Comparison of ENCODE assay signal across 12 mouse cellular contexts in genomic region chr7:49843304-49843933, GRCm38 (mm10).
DNase-seq lines count a peak whose midpoint lies in the region; ATAC-seq and TF ChIP-seq lines count a peak whose summit lies in the region.
"Had no signal": no experiment of that assay in that cellular context is flagged by ENCODE, and none has a peak within 500 bp of the region (broad histone marks: within the 10 kb centered on the region; RNA-seq: fewer than 3 reads in every experiment).

No protein-coding gene starts in this region.

- DNase-seq in heart, adult 9 months (ENCODE audit: low spot score in 2 of 2) = no peak
- no peak for DNase-seq in midbrain, embryonic 10.5 days (ENCODE audit: low spot score)
- DNase-seq in hindbrain, postnatal 0 days (ENCODE audit: low spot score) = no peak
- no peak for DNase-seq in spleen, adult 18-20 months
- no peak for DNase-seq in cerebellum, postnatal 4 days (ENCODE audit: low spot score in 2 of 2)
- DNase-seq: adrenal gland, adult 8-10 months; gastrocnemius, adult 2 months; kidney, adult 2 months had no signal

- H3K27me3 ChIP-seq in heart, embryonic 13.5 days (replicated peaks) = no peaks in the 10 kb centered on the region
- peaks cover 11% of the 10 kb centered on the region; the same call in 1 of the 2 replicates for H3K27me3 ChIP-seq in midbrain, embryonic 12.5 days
- H3K27me3 ChIP-seq in midbrain, embryonic 10.5 days (ENCODE audit: low read depth, poor library complexity, severe bottlenecking) = no peaks in the 10 kb centered on the region
- H3K27me3 ChIP-seq in hindbrain, postnatal 0 days (ENCODE audit: insufficient read depth, low read length) = no peaks in the 10 kb centered on the region
- H3K27me3 ChIP-seq in neural tube, embryonic 14.5 days (ENCODE audit: control insufficient read depth, insufficient read depth, low read length) = no peaks in the 10 kb centered on the region
- H3K27me3 ChIP-seq: stomach, embryonic 15.5 days had no signal

- ATAC-seq in heart, embryonic 13.5 days (ENCODE audit: extremely low read depth, insufficient number of reproducible peaks, low FRiP score, low TSS enrichment) = no peak
- peak; percentile 48 for ATAC-seq in midbrain, embryonic 12.5 days (ENCODE audit: low FRiP score, low read depth)
- ATAC-seq in hindbrain, postnatal 0 days = peak; percentile 27; the same call in 1 of the 2 replicates
- ATAC-seq in neural tube, embryonic 14.5 days (ENCODE audit: low read depth) = peak; percentile 25; the same call in 1 of the 2 replicates

- peaks cover 38% of the 10 kb centered on the region for H3K4me1 ChIP-seq in heart, embryonic 13.5 days
- H3K4me1 ChIP-seq in midbrain, embryonic 12.5 days = peaks cover 13% of the 10 kb centered on the region
- peaks cover 16% of the 10 kb centered on the region for H3K4me1 ChIP-seq in midbrain, embryonic 10.5 days
- H3K4me1 ChIP-seq in hindbrain, postnatal 0 days (ENCODE audit: insufficient read depth, low read length) = 0 out of 2 replicates have a peak, but pooled peaks cover 5% of the 10 kb centered on the region
- H3K4me1 ChIP-seq in neural tube, embryonic 14.5 days (ENCODE audit: control insufficient read depth, insufficient read depth, low read length) = peaks cover 15% of the 10 kb centered on the region

- no peak overlapping the region for H3K4me2 ChIP-seq in heart, embryonic 13.5 days
- H3K4me2 ChIP-seq in midbrain, embryonic 12.5 days (replicated peaks) = no peak overlapping the region; the same call in 1 of the 2 replicates
- H3K4me2 ChIP-seq in hindbrain, postnatal 0 days (ENCODE audit: low read depth, low read length) = 0 out of 2 replicates have a peak overlapping the region, but pooled peaks have one; percentile 46
- H3K4me2 ChIP-seq in neural tube, embryonic 14.5 days (ENCODE audit: low read depth, low read length) = peak overlapping the region; percentile 27; the same call in 1 of the 2 replicates
- H3K4me2 ChIP-seq: stomach, embryonic 15.5 days had no signal

- no peaks in the 10 kb centered on the region for H3K9me3 ChIP-seq in heart, embryonic 13.5 days
- no peaks in the 10 kb centered on the region for H3K9me3 ChIP-seq in midbrain, embryonic 12.5 days
- H3K9me3 ChIP-seq in midbrain, embryonic 10.5 days (replicated peaks) = no peaks in the 10 kb centered on the region
- no peaks in the 10 kb centered on the region for H3K9me3 ChIP-seq in hindbrain, postnatal 0 days (ENCODE audit: low read length)
- no peaks in the 10 kb centered on the region for H3K9me3 ChIP-seq in neural tube, embryonic 14.5 days (ENCODE audit: control insufficient read depth, low read length)
- H3K9me3 ChIP-seq: stomach, embryonic 15.5 days had no signal

- H3K36me3 ChIP-seq in heart, embryonic 13.5 days = peaks cover 29% of the 10 kb centered on the region
- peaks cover 6% of the 10 kb centered on the region; the same call in 1 of the 2 replicates for H3K36me3 ChIP-seq in midbrain, embryonic 12.5 days
- peaks cover 16% of the 10 kb centered on the region for H3K36me3 ChIP-seq in midbrain, embryonic 10.5 days
- H3K36me3 ChIP-seq in hindbrain, postnatal 0 days (ENCODE audit: insufficient read depth, low read length) = 0 out of 2 replicates have a peak, but pooled peaks cover 4% of the 10 kb centered on the region
- no peaks in the 10 kb centered on the region for H3K36me3 ChIP-seq in neural tube, embryonic 14.5 days (ENCODE audit: control insufficient read depth, insufficient read depth, low read length)
- H3K36me3 ChIP-seq: stomach, embryonic 15.5 days had no signal

- H3K27ac ChIP-seq in heart, embryonic 13.5 days (replicated peaks) = peak overlapping the region; percentile 12; the same call in 1 of the 2 replicates
- no peak overlapping the region for H3K27ac ChIP-seq in midbrain, embryonic 12.5 days (replicated peaks)
- H3K27ac ChIP-seq in midbrain, embryonic 10.5 days (replicated peaks) = no peak overlapping the region
- H3K27ac ChIP-seq in hindbrain, postnatal 0 days = 0 out of 2 replicates have a peak overlapping the region, but pooled peaks have one; percentile 59
- peak overlapping the region; percentile 52; the same call in 1 of the 2 replicates for H3K27ac ChIP-seq in neural tube, embryonic 14.5 days (ENCODE audit: low read depth, low read length)
- H3K27ac ChIP-seq: gastrocnemius, adult 2 months; stomach, embryonic 15.5 days had no signal

- H3K4me3 ChIP-seq in heart, embryonic 13.5 days = no peak overlapping the region
- no peak overlapping the region for H3K4me3 ChIP-seq in midbrain, embryonic 12.5 days
- no peak overlapping the region for H3K4me3 ChIP-seq in midbrain, embryonic 10.5 days
- no peak overlapping the region for H3K4me3 ChIP-seq in hindbrain, postnatal 0 days (ENCODE audit: low read length)
- H3K4me3 ChIP-seq in neural tube, embryonic 14.5 days (ENCODE audit: low read depth, low read length) = no peak overlapping the region
- H3K4me3 ChIP-seq: gastrocnemius, adult 2 months; stomach, embryonic 15.5 days had no signal

- no peak overlapping the region for H3K9ac ChIP-seq in heart, embryonic 13.5 days
- no peak overlapping the region for H3K9ac ChIP-seq in midbrain, embryonic 12.5 days (replicated peaks)
- H3K9ac ChIP-seq in hindbrain, postnatal 0 days (replicated peaks; ENCODE audit: low read length) = no peak overlapping the region
- H3K9ac ChIP-seq in neural tube, embryonic 14.5 days (replicated peaks; ENCODE audit: low read depth, low read length) = no peak overlapping the region
- H3K9ac ChIP-seq: stomach, embryonic 15.5 days had no signal

- TF ChIP-seq CTCF in hindbrain, postnatal 0 days (IDR thresholded peaks at IDR 0.05; ENCODE audit: low read depth) = no peak

- 51% methylated on average over 6 of the region's 6 CpGs for WGBS in heart, embryonic 13.5 days
- WGBS in midbrain, embryonic 12.5 days = 74% methylated on average over 6 of the region's 6 CpGs
- 85% methylated on average over 6 of the region's 6 CpGs for WGBS in midbrain, embryonic 10.5 days
- WGBS in hindbrain, postnatal 0 days = 46% methylated on average over 6 of the region's 6 CpGs
- WGBS in neural tube, embryonic 14.5 days = 57% methylated on average over 6 of the region's 6 CpGs

Comparison
In these comparisons a context has a peak if more than half of its experiments do, and no peak if none do; other contexts are left out.
1. H3K27ac ChIP-seq: peak in heart, embryonic 13.5 days (single experiment), hindbrain, postnatal 0 days (single experiment) and neural tube, embryonic 14.5 days (single experiment); none in midbrain, embryonic 12.5 days (single experiment) and midbrain, embryonic 10.5 days (single experiment).
2. H3K4me2 ChIP-seq: peak in hindbrain, postnatal 0 days (single experiment) and neural tube, embryonic 14.5 days (single experiment); none in heart, embryonic 13.5 days (single experiment) and midbrain, embryonic 12.5 days (single experiment).